Mouse (Mus musculus): ENCODE results near the gene Fpr1. TPM values are rescaled to one million over a fixed set of nuclear protein-coding genes. Genes with fewer than 3 reads are reported as not detected.
A peak's percentile ranks its signal among the peaks of the same experiment; 100 is the strongest.
"Not testable (repeated sequence)": the region's sequence is repeated elsewhere in the genome, so short reads cannot be mapped to it uniquely, and the experiment has no call there.

Gene Fpr1
- polyA plus RNA-seq (2015; fragmentation: Nextera tagmentation; extraction: Ambion mirVana) = 6.9 and 8.5 TPM in 2 replicates

- Histone ChIP-seq H3K4me2 (ENCODE audit: low read depth, low read length) (no peak within 1 kb of the TSS), H3K9ac (ENCODE audit: low read depth, low read length) (no peak within 1 kb of the TSS), H3K27me3 (ENCODE audit: control insufficient read depth, insufficient read depth, low read depth, low read length) (no peaks in the 10 kb centered on the region), H3K4me3 (ENCODE audit: low read depth, low read length) (no peak within 1 kb of the TSS), H3K9me3 (replicated peaks; ENCODE audit: control insufficient read depth, low read length) (no peaks in the 10 kb centered on the region), H3K27ac (ENCODE audit: low read length) (no peak within 1 kb of the TSS; the same call in 1 of the 2 replicates), H3K4me1 (ENCODE audit: control insufficient read depth, low read depth, low read length) (no peaks in the 10 kb centered on the region), H3K36me3 (ENCODE audit: control insufficient read depth, insufficient read depth) (no peaks in the 10 kb centered on the region)
- 32% methylated on average over 1 of the region's 1 CpGs for WGBS (ENCODE audit: insufficient replicate concordance)
- ATAC-seq (ENCODE audit: low read depth) = no peak
These were observed at the start of gene Fpr1 for GRCm38 (mm10) chr17:17883840-17884239. TSS of gene Fpr1 (minus strand) at chr17:17883940.

GRCm38 (mm10) chr17:17917782-17918181 lies 34.0 kb upstream of the Fpr1 start:
- Histone ChIP-seq H3K27ac (ENCODE audit: low read length) (no peak overlapping the region), H3K4me1 (ENCODE audit: control insufficient read depth, low read depth, low read length) (no peaks in the 10 kb centered on the region), H3K9me3 (replicated peaks; ENCODE audit: control insufficient read depth, low read length) (no peaks in the 10 kb centered on the region), H3K9ac (ENCODE audit: low read depth, low read length) (no peak overlapping the region), H3K4me2 (ENCODE audit: low read depth, low read length) (no peak overlapping the region), H3K27me3 (ENCODE audit: control insufficient read depth, insufficient read depth, low read depth, low read length) (no peaks in the 10 kb centered on the region), H3K4me3 (ENCODE audit: low read depth, low read length) (no peak overlapping the region), H3K36me3 (ENCODE audit: control insufficient read depth, insufficient read depth) (no peaks in the 10 kb centered on the region)
- no peak for ATAC-seq (ENCODE audit: low read depth)

- H3K36me3 ChIP-seq (ENCODE audit: control insufficient read depth, insufficient read depth) = no peaks in the 10 kb centered on the region
- WGBS (ENCODE audit: insufficient replicate concordance) = 55% methylated on average over 1 of the region's 1 CpGs
- H3K27ac ChIP-seq (ENCODE audit: low read length) = no peak overlapping the region
- H3K9ac ChIP-seq (ENCODE audit: low read depth, low read length) = no peak overlapping the region
- no peaks in the 10 kb centered on the region for H3K4me1 ChIP-seq (ENCODE audit: control insufficient read depth, low read depth, low read length)
- H3K4me3 ChIP-seq (ENCODE audit: low read depth, low read length) = no peak overlapping the region
- no peak for ATAC-seq (ENCODE audit: low read depth)
- no peaks in the 10 kb centered on the region for H3K9me3 ChIP-seq (replicated peaks; ENCODE audit: control insufficient read depth, low read length)
- no peaks in the 10 kb centered on the region for H3K27me3 ChIP-seq (ENCODE audit: control insufficient read depth, insufficient read depth, low read depth, low read length)
- no peak overlapping the region for H3K4me2 ChIP-seq (ENCODE audit: low read depth, low read length)
These were observed 33.6 kb upstream of the Fpr1 start for GRCm38 (mm10) chr17:17917376-17917775.

GRCm38 (mm10) chr17:17912618-17913017 lies 28.9 kb upstream of the Fpr1 start:
- H3K9ac ChIP-seq (ENCODE audit: low read depth, low read length); H3K9me3 ChIP-seq (replicated peaks; ENCODE audit: control insufficient read depth, low read length); H3K4me1 ChIP-seq (ENCODE audit: control insufficient read depth, low read depth, low read length); H3K4me3 ChIP-seq (ENCODE audit: low read depth, low read length); ATAC-seq (ENCODE audit: low read depth); H3K27ac ChIP-seq (ENCODE audit: low read length); H3K36me3 ChIP-seq (ENCODE audit: control insufficient read depth, insufficient read depth); H3K4me2 ChIP-seq (ENCODE audit: low read depth, low read length); H3K27me3 ChIP-seq (ENCODE audit: control insufficient read depth, insufficient read depth, low read depth, low read length): not testable (repeated sequence)
- 62% methylated on average over 8 of the region's 8 CpGs for whole genome bisulfite sequencing (ENCODE audit: insufficient replicate concordance)

GRCm38 (mm10) chr17:17909636-17910421 lies 26.1 kb upstream of the Fpr1 start:
- Histone ChIP-seq H3K27ac (ENCODE audit: low read length) (no peak overlapping the region), H3K4me2 (ENCODE audit: low read depth, low read length) (peak overlapping the region; percentile 53), H3K27me3 (ENCODE audit: control insufficient read depth, insufficient read depth, low read depth, low read length) (peaks cover 5% of the 10 kb centered on the region), H3K36me3 (ENCODE audit: control insufficient read depth, insufficient read depth) (no peaks in the 10 kb centered on the region), H3K4me3 (ENCODE audit: low read depth, low read length) (peak overlapping the region; percentile 51), H3K9me3 (replicated peaks; ENCODE audit: control insufficient read depth, low read length) (no peaks in the 10 kb centered on the region), H3K4me1 (ENCODE audit: control insufficient read depth, low read depth, low read length) (no peaks in the 10 kb centered on the region; the same call in 1 of the 2 replicates), H3K9ac (ENCODE audit: low read depth, low read length) (peak overlapping the region; percentile 12; the same call in 1 of the 2 replicates)
- 17% methylated on average over 51 of the region's 51 CpGs for WGBS (ENCODE audit: insufficient replicate concordance)
- peak; percentile 92 for ATAC-seq (ENCODE audit: low read depth)

- ATAC-seq (ENCODE audit: low read depth) = peak; percentile 74
- Histone ChIP-seq H3K9me3 (replicated peaks; ENCODE audit: control insufficient read depth, low read length) (no peaks in the 10 kb centered on the region), H3K36me3 (ENCODE audit: control insufficient read depth, insufficient read depth) (no peaks in the 10 kb centered on the region), H3K27me3 (ENCODE audit: control insufficient read depth, insufficient read depth, low read depth, low read length) (no peaks in the 10 kb centered on the region), H3K4me1 (ENCODE audit: control insufficient read depth, low read depth, low read length) (no peaks in the 10 kb centered on the region), H3K27ac (ENCODE audit: low read length) (no peak overlapping the region), H3K9ac (ENCODE audit: low read depth, low read length) (no peak overlapping the region), H3K4me2 (ENCODE audit: low read depth, low read length) (no peak overlapping the region), H3K4me3 (ENCODE audit: low read depth, low read length) (no peak overlapping the region)
- WGBS (ENCODE audit: insufficient replicate concordance) = 50% methylated on average over 1 of the region's 1 CpGs
These were observed 17.0 kb upstream of the Fpr1 start for GRCm38 (mm10) chr17:17900768-17901167.

- 48% methylated on average over 2 of the region's 2 CpGs for WGBS (ENCODE audit: insufficient replicate concordance)
- no peak for ATAC-seq (ENCODE audit: low read depth)
- Histone ChIP-seq H3K4me1 (ENCODE audit: control insufficient read depth, low read depth, low read length) (no peaks in the 10 kb centered on the region), H3K9me3 (replicated peaks; ENCODE audit: control insufficient read depth, low read length) (no peaks in the 10 kb centered on the region), H3K27me3 (ENCODE audit: control insufficient read depth, insufficient read depth, low read depth, low read length) (no peaks in the 10 kb centered on the region), H3K4me3 (ENCODE audit: low read depth, low read length) (no peak overlapping the region), H3K36me3 (ENCODE audit: control insufficient read depth, insufficient read depth) (no peaks in the 10 kb centered on the region), H3K9ac (ENCODE audit: low read depth, low read length) (no peak overlapping the region), H3K27ac (ENCODE audit: low read length) (no peak overlapping the region), H3K4me2 (ENCODE audit: low read depth, low read length) (no peak overlapping the region)
These were observed 15.5 kb upstream of the Fpr1 start for GRCm38 (mm10) chr17:17899268-17899667.

- H3K4me3 ChIP-seq (ENCODE audit: low read depth, low read length) = no peak overlapping the region
- 1% methylated on average over 4 of the region's 4 CpGs for WGBS (ENCODE audit: insufficient replicate concordance)
- no peak overlapping the region for H3K27ac ChIP-seq (ENCODE audit: low read length)
- H3K27me3 ChIP-seq (ENCODE audit: control insufficient read depth, insufficient read depth, low read depth, low read length) = no peaks in the 10 kb centered on the region
- H3K36me3 ChIP-seq (ENCODE audit: control insufficient read depth, insufficient read depth) = no peaks in the 10 kb centered on the region
- no peak overlapping the region for H3K4me2 ChIP-seq (ENCODE audit: low read depth, low read length)
- no peaks in the 10 kb centered on the region for H3K9me3 ChIP-seq (replicated peaks; ENCODE audit: control insufficient read depth, low read length)
- no peaks in the 10 kb centered on the region for H3K4me1 ChIP-seq (ENCODE audit: control insufficient read depth, low read depth, low read length)
- no peak for ATAC-seq (ENCODE audit: low read depth)
- H3K9ac ChIP-seq (ENCODE audit: low read depth, low read length) = no peak overlapping the region
These were observed 12.3 kb upstream of the Fpr1 start for GRCm38 (mm10) chr17:17896039-17896438.

- no peak overlapping the region for H3K27ac ChIP-seq (ENCODE audit: low read length)
- H3K27me3 ChIP-seq (ENCODE audit: control insufficient read depth, insufficient read depth, low read depth, low read length) = no peaks in the 10 kb centered on the region
- H3K36me3 ChIP-seq (ENCODE audit: control insufficient read depth, insufficient read depth) = no peaks in the 10 kb centered on the region
- no peak overlapping the region for H3K4me3 ChIP-seq (ENCODE audit: low read depth, low read length)
- no peak overlapping the region for H3K9ac ChIP-seq (ENCODE audit: low read depth, low read length)
- H3K4me1 ChIP-seq (ENCODE audit: control insufficient read depth, low read depth, low read length) = no peaks in the 10 kb centered on the region
- H3K9me3 ChIP-seq (replicated peaks; ENCODE audit: control insufficient read depth, low read length) = no peaks in the 10 kb centered on the region
- H3K4me2 ChIP-seq (ENCODE audit: low read depth, low read length) = no peak overlapping the region
- no peak for ATAC-seq (ENCODE audit: low read depth)
- 54% methylated on average over 2 of the region's 2 CpGs for WGBS (ENCODE audit: insufficient replicate concordance)
These were observed 6.1 kb upstream of the Fpr1 start for GRCm38 (mm10) chr17:17889732-17890425.
